Mouse (Mus musculus): ENCODE results near the gene Gm3776.
"Not testable (repeated sequence)": the region's sequence is repeated elsewhere in the genome, so short reads cannot be mapped to it uniquely, and the experiment has no call there.

Gene Gm3776

DNA sequence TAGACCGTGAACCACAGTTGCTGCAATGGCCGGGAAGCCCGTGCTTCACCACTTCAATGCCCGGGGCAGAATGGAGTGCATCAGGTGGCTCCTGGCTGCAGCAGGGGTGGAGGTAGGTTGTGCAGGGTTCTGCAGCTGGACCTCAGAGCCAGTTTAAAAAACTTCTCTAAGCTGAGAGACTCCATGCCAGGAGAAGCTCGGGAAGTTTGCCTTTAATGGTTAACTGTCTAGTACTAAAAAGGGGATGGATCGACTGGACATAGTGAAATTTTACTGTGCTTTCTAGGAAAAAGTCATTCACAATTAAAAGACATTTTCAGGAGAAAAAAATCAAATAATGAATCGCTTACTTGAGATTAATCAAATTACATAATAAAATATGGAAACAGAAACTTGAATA is 37.9 kb downstream of the Gm3776 start:
- not testable (repeated sequence) for DNase-seq

DNA sequence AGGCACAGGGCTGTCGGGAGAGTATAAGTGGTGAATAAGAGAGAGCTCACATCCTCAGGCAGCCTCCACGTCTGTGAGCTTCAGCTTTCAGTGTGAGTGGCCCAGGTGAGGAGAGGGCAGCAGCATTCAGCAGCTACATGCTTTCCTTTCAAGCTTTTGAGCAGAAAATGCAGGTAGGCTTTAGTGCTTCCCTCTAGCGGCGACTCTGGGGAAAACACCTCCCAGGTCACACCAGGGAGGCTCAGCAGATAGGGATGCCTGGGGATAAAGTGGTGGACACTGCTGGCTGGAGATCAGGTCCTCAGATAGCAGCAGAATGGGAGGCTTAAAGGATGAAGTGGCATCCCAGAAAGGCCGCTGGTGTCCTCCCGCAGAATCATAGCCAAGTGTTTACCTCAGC is 39.2 kb downstream of the Gm3776 start:
- peak; percentile 20 for DNase-seq

DNA sequence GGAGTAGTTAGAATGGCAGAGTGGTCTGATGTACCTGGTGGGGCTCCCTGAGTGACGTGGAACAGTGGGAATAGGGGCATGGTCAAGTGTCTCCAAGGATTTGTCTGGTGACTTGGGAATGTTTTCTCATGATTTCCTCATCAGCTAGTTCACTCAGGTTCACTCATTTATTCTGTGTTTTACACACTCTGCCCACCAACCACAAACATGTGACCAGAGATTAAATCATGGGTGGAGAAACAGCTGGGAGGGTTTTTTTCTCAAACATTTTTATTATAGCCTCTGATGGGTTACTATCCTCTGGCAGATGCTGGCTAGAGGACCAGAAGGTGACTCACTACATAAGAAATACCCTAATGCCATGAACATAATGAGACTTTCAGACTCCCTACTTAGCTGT is 41.3 kb downstream of the Gm3776 start:
- DNase-seq, result no peak

DNA sequence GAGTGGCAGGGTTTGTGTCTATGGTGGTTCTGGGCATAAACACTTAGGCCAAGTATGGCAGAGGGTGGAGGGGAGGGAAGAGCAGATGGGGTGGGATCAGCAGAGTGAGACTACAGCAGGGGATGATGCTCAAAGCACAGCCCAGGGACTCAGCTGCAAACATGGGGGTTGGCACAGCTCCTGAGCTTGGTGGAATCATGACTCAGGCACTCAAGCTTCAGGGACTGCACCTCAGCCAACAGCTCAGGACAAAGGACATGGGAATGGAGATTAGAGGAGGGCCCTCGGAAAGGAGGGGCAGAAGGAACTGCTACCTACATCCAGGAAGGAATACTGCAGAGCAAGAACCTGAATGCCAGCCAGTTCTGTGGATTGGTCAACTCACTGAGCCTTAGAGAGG is 42.2 kb downstream of the Gm3776 start:
- DNase-seq, result not testable (repeated sequence)

DNA sequence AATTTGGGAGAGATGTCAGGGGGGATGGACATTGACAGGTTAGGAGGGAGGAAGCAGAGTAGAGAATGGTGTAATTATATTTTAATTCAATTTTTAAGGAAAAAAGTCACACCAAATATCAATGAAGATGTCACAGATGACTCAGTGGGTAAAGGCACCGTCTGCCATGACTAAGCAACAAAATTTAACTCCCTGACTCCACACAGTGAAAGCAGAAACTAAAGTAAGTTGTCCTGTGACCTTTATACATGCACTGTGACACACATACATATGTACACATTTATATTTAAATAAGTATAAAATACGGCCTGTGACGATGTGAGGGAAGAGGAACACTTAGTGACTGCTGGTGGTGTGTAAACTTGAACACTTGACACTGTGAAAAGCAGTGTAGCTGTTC is 51.2 kb downstream of the Gm3776 start:
- not testable (repeated sequence) for DNase-seq

DNA sequence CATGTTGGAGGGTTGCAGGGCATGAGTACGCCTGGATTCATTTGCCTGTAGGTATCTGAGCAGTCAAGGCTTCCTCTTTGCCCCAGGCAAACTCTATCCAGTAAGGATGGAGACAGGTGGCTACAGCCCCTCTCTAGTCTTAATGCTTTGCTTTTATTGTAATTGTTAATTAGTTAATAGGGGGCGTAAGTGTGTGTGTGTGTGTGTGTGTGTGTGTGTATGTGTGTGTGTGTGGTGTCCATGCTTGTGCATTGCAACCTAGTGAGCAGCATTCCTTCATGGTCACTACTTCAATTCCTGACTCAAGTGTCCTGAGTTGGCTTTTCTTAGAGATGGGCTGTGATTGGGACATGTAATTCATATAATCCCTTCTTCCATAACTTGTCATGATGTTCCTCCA is 57.8 kb downstream of the Gm3776 start, which contains the start of gene Omt2a:
TSS of gene Omt2a (minus strand) at position 101 of the 400 bp plus-strand sequence.
- no peak for DNase-seq
